Mouse (Mus musculus): ENCODE results near the gene Nsun4.

GRCm38 (mm10) chr4:116059012-116059726, 5.5 kb upstream of the Nsun4 start:
- TF ChIP-seq EP300 (IDR thresholded peaks at IDR 0.05; ENCODE audit: low read depth) (no peak), CTCF (IDR thresholded peaks at IDR 0.05; ENCODE audit: low read depth) (no peak)

Data from liver, postnatal 0 days (tissue).